Mouse (Mus musculus): Measurements from ENCODE around the gene Baz2b. TPM values are rescaled to one million over a fixed set of nuclear protein-coding genes. Genes with fewer than 3 reads are reported as not detected.
A peak's percentile ranks its signal among the peaks of the same experiment; 100 is the strongest.

Gene Baz2b
- total RNA-seq, 1 experiment from 2014 or later: 125 TPM

DNA sequence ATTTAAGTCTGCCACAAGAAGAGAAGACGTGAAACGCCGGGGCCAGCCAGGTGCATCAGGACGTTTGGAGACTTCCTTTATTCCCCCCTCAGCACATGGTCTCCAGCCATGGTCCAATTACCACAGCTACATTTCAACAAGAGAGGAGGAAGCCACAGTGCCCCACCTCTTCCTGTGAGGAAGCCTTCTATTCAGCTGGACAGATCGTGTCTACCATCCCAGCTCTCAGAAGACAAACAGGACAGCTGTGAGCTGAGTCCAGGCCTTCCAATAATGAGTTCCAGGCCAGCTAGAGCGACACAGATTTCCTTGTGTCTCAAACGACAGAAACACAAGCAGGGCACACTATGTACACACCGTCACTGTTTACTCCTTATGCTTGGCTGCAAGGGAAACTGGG, 137.8 kb downstream of the Baz2b start:
- ATAC-seq (replicated peaks; ENCODE audit: insufficient number of reproducible peaks, low FRiP score, low TSS enrichment, poor library complexity, severe bottlenecking): peak; percentile 81

DNA sequence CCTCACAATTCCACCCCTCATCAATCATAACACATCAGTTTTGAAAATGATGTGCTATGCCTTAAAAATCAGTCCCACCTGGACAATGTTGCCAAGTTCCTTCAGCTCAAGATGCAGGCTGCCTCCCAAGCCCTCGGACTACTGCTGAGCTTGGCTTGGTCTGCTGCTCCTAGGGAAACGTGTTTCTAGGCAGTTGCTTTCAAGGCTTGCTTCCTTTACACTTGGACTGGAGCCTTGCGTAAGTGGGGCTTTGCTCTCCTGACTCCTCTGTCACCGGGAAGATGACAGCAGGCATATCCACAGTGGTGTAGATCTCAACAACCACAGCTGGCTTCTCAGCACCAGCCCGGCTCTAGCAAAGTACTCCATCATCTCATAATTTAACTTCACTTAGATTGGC, 138.7 kb downstream of the Baz2b start:
- no peak for ATAC-seq (replicated peaks; ENCODE audit: insufficient number of reproducible peaks, low FRiP score, low TSS enrichment, poor library complexity, severe bottlenecking)

DNA sequence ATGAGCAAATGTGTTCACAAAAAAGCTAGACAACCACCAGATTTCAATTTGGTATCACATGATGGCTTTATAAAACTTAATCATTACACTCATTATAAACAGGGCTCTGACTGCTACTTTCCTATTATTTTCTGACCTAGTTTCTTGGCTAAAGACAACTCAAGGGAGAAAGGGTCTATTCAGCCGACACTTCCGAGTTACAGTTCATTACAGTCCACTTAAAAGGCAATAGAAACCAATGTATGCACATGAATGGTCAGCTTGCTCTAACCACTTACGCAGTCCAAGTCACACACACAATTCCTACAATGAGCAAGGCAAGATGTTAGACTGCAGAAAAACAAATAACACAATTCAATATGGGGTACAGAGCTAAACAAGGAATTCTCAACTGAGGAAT, 141.2 kb downstream of the Baz2b start:
- no peak for ATAC-seq (replicated peaks; ENCODE audit: insufficient number of reproducible peaks, low FRiP score, low TSS enrichment, poor library complexity, severe bottlenecking)

DNA sequence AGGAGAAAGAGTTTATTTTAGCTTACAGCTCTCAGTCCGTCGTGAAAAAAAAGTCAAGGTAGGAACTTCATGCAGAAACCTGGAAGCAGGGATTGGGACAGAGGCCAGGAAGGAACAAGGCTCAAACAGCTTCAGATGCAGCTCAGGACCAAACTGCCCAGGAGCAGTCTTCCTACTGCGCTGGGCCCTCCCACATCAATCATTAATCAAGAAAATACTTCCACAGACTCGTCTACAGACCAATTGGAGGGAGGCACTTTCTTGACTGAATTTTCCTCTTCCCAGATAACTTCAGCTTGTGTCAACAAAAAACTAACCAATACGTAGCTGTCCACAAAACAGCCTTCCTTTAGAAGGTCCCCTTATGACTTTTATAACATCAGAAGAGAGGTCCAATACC, 144.2 kb downstream of the Baz2b start:
- no peak for ATAC-seq (replicated peaks; ENCODE audit: insufficient number of reproducible peaks, low FRiP score, low TSS enrichment, poor library complexity, severe bottlenecking)

DNA sequence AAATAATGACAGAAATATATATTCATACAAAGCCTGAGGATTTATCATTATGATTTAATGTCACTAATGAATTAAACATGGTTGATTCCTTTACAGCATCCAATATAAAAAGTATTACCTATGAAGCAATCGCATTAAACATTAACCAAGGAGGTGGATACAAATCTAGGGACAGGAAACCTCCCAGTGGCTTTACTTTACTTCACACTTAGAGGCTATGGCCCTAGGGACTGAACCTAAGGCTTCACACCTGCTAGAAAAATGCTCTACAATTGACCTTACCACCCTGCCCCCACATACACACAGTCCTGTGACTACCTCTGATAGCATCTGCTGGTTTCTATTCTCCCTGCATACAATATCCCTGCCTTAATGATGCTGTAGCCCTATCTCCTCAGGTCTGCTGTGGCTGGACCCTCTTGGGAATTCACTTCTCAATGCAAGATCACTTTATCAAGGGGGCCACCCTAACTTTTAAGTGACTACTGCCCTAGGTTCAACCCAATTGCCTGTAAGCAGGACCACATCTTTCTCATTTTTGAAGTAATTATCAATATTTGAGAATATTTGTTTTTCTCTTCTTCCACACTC, 149.4 kb downstream of the Baz2b start:
- no peak for ATAC-seq (replicated peaks; ENCODE audit: insufficient number of reproducible peaks, low FRiP score, low TSS enrichment, poor library complexity, severe bottlenecking)

DNA sequence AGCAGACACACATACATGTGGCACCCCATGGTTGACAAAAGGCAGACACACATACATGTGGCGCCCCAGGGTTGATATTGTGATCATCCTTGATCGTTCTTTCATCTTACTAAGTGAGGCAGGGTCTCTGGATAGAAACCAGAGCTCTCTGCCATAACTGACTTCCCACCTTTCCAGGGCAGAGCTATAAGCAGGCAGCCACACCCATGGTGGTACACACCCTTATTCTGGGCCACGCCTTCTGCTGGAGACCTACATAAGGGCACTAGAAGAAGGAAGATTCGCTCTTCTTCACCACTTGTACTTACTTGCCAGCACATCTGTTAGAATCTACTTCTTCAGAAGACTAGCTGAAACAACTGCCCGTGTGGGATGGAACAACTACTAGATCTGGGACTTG, 150.3 kb downstream of the Baz2b start:
- ATAC-seq (replicated peaks; ENCODE audit: insufficient number of reproducible peaks, low FRiP score, low TSS enrichment, poor library complexity, severe bottlenecking): no peak

DNA sequence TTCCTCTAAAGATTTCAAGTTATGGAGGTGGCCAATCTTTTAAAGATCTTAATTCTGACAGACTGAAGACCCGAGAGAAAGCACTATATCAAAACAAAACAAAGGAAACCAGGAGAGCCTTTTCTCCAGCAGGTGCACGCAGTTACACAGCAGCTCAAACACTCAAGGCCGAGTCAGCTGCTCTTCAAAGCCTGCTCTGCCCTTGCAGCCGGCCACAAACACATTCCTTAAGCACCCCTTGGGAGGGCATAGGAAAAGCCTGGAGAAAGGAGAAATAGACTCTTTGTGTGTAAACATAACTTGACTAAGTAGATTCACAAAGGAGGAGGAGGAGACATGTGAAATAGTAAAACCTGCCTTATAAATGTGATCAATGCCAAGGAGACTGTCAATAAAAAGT, 153.6 kb downstream of the Baz2b start:
- ATAC-seq (replicated peaks; ENCODE audit: insufficient number of reproducible peaks, low FRiP score, low TSS enrichment, poor library complexity, severe bottlenecking): no peak

DNA sequence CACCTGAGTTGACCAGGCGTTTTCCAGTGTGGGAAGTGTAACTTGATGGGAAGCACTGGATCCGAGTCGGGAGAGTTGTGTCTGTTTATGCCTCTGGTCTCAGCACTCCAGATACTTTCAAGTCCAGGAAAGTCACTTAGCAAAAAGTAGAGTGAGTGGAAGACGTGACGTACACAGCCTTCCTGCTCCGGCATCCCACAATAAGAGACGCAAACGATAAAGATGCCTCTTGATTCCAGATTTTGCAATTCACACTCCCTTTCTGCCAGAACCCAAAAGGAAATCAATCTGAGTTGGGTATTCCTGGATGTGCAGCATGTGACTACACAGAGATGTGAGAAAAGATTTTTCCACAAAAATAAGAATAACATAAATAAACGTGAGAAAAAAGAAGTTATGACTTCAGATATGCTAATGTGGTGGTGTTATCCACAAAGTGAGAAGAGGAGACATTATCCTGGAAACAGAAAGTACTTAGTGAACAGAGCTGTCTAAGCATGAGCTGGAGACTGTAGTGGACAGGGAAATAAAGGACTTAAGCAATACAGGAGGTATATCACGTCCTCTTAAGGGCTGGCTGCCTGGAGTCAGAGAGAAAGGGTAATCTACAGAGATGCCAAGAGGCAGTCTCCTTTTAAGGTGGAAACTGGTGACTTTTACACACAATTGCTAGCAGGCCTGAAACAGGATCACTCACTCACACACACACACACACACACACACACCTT, 154.7 kb downstream of the Baz2b start:
- ATAC-seq (replicated peaks; ENCODE audit: insufficient number of reproducible peaks, low FRiP score, low TSS enrichment, poor library complexity, severe bottlenecking): no peak

DNA sequence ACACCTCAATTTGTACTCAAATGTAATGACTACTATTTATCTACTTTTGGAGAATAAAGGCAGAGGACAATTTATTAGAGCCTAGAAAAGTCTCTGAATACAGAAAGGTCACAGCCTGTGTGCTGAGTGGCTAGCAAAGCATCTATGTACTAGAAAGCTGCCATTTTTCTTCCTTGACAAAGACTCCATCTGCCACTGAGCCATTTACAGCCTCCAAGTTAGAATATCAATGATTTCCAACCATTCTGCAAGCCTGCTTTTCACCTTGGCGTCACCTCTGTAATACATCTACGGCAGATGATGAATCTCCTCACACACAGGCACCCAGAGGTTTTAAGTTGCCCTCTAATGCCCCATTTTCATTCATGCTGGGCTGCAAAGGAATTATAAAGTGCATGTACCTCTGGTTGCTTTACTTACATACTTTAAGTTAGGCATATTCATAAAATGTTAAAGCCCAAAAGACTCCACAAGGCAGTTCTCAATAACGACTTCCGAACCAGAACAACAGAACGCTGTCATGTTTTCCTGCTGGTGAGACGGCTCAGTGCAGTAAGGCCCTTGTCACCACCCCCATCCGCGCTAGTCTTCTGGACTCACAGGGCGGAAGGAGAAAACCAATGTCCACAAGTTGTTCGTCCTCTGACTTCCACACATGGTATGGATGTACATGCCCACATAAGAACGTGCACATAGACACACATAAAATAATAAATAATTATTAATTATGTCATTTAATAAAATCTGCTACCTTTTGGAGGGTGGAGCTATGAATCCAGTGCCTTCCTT, 156.2 kb downstream of the Baz2b start:
- no peak for ATAC-seq (replicated peaks; ENCODE audit: insufficient number of reproducible peaks, low FRiP score, low TSS enrichment, poor library complexity, severe bottlenecking)

DNA sequence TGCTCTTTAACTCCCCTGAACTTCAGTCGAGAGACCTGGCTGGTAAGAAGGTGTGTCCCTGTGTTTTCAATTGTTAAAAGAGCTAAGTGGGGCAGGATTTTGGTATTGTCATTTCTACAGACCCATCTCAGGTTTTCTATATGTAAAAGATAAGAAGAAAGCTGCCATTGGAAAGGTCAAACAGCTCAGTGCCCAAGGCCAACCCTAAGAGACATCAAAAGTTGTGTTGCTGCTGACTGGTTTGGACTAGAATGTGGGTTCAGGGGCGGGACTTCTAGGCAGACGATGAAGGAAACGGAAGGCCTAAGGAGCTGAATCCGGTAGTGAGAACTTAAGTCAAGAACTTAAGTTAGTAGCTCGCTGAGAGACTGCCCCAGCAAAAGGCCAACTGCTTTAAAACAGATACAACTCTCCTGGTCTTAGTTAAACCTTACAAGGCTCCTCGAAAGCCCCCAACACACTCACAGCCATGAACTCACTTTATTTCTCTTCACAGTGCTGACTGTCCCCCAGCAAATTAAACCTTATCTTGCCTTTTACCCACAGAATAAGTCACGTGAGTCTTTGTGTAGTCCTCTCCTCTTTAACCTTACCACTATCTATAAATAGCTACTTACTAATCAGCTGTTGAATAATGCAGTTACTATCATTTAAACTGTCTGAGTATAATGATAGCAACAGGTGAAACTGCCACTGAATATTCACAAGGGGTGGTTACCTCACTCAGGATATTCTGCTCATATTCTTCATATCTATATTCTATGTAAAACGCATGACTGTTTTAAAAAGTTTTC, 158.8 kb downstream of the Baz2b start:
- no peak for ATAC-seq (replicated peaks; ENCODE audit: insufficient number of reproducible peaks, low FRiP score, low TSS enrichment, poor library complexity, severe bottlenecking)

DNA sequence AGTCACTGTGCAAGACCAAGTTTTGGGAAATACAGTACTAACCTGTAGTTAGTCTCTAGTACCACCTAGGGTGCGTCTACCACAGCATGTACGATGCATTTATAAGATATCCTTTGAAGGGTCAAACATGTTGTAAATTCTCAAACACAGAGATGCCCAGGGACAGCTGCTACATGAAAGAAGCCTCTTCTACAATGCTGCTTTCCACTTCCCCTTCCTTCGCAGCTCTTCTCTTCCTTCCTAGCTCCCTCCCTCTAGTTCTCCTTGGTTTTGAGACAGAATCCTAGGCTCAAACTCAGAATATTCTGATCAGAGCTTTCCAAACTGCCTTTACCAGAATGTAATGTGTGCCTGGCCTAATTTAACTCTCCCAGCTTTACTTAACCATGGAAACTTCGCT, 159.8 kb downstream of the Baz2b start:
- ATAC-seq (replicated peaks; ENCODE audit: insufficient number of reproducible peaks, low FRiP score, low TSS enrichment, poor library complexity, severe bottlenecking): no peak

DNA sequence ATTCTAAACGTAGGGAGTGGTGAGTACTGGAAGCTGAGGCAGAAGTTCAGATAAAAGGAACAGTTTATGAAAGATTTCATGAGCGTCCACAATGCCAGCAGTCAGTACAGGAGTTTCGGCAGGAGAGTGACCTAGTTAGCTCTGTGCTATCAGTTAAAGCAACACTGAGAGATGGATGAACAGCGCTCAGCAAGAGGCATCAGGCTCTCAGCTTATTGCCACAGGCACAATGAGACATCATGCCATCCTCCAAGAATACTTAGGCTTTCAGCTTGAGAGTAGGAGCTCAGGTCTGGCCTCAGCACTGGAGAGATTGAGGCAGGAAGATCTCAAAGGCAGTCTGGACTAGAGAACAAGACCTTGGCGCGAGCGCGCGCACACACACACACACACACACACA, 160.3 kb downstream of the Baz2b start:
- no peak for ATAC-seq (replicated peaks; ENCODE audit: insufficient number of reproducible peaks, low FRiP score, low TSS enrichment, poor library complexity, severe bottlenecking)

DNA sequence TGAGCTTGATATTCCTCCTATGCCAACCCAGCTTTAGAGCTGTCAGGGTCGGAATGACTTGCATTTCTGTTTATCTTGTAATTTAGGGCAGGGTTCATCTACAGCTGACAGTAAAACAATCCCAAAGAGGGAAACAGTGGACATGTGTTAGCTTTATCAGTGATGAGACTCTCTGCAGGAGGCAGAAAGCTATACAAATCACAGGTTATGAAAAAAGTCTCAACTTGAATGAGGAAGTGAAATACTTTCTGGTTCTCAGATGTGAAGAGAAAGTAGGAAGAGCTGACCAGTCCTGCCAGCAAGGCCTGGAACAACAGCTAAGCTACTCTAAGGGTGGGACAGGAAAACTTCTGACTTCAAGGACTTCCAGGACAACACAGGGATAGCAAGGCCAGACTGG, 163.6 kb downstream of the Baz2b start:
- peak; percentile 74; the same call in 1 of the 2 replicates for ATAC-seq (replicated peaks; ENCODE audit: insufficient number of reproducible peaks, low FRiP score, low TSS enrichment, poor library complexity, severe bottlenecking)

DNA sequence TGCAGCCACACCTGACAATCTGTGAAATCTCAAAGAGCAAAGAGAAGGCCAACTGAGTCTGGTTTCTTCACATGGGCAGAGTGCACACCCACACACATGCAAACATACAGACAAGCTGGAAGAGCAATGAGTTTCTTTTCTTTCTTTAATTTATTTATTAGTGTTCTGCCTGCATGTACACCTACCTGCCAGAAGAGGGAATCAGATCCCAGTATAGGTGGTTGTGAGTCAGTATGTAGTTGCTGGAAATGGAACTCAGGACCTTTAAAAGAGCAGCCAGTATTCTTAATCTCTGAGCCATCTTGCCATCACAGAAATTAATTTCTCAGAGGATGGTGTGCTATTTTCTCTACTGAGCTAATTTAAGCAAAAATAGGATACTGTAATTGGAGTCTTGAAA, 164.7 kb downstream of the Baz2b start:
- no peak for ATAC-seq (replicated peaks; ENCODE audit: insufficient number of reproducible peaks, low FRiP score, low TSS enrichment, poor library complexity, severe bottlenecking)

DNA sequence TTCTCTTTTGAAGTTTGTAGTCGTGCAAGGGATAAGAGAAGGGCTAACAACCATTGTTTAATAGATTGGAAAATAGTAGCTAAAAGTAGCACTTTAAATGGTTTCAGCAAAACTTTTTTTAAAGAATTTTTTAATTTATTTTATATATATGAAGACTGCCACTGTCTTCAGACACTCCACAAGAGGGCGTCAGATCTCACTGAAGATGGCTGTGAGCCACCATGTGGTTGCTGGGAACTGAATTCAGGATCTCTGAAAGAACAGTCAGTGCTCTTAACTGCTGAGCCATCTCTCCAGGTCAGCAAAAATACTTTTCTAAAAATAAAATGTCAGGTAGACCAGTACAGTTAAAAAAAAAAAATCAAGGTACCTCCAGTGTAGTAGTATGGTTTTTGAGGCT, 165.1 kb downstream of the Baz2b start:
- ATAC-seq (replicated peaks; ENCODE audit: insufficient number of reproducible peaks, low FRiP score, low TSS enrichment, poor library complexity, severe bottlenecking): no peak

DNA sequence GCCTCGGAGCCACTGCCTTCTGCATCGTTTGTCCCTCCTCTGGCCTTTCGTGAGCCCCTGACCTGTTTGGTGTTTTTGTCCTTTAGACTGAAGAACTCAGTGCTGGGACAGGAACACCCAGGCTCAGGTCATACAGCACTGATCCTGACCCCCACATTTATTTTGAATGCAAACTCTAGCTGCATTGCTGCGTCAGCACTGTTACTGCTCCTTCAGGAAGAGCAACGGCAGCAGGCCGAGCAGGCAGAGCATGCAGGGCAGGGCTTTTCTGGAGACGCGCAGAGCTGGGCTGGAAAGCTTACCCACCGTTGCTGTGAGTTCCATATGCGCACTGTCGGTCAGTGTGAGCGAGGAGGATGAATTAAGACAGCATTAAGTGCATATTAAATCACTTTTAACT, 166.9 kb downstream of the Baz2b start:
- no peak for ATAC-seq (replicated peaks; ENCODE audit: insufficient number of reproducible peaks, low FRiP score, low TSS enrichment, poor library complexity, severe bottlenecking)

DNA sequence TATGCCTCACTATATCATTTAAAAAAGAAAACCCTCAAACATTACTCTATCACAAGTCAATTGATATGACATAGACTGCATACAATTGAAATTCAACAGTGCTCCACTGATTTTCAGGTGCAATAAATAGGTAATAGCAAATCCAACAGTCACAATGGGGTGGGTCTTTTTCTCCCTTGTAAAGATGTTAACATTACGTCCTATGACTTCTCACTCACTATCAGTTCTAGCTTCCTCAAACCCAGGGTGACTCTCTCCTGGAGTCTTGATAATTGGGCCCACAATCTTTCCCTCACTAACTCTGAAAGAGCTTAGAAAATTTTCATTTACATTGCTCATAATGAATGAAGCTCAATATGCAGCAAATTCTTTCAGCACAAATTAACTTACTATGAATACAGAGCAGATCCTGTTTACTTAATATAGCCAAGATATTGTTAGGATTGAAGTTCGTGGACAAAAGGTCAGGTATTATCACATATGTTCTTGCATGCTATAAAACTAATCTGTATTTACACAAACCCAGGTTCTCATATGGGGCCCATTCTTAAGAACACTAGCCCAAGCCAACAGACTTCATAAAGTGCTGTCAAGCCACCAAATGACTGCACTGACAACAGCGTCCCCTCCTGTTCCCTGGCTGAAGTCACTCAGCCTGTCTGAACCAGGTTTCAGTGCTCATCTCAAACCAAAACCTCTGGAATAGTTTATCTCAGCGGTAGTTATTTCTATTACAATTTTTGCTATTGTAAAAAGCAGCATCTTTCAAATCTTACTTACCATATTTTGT, 168.0 kb downstream of the Baz2b start:
- ATAC-seq (replicated peaks; ENCODE audit: insufficient number of reproducible peaks, low FRiP score, low TSS enrichment, poor library complexity, severe bottlenecking): no peak

DNA sequence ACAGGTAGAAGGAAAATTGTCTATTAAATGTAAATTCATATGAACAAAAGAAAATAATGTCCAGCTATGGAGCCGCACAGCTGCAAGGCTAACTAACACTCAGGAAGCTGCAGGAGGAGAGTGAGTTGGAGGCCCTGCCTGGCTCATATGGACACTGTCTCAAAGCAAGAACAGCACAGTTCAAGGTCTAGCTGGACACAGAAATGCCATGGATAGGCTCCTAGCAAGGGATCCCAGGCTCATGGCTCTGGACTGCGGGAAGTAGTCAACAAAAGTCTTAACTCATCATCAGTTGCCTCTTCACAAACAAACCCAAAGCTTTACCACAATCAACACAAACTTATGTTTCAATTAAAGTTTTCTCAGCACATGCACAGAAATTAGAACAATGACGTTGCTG, 169.5 kb downstream of the Baz2b start:
- ATAC-seq (replicated peaks; ENCODE audit: insufficient number of reproducible peaks, low FRiP score, low TSS enrichment, poor library complexity, severe bottlenecking): no peak
